Mouse (Mus musculus) right cerebral cortex, postnatal 25 days (tissue): ENCODE measurements around the gene Tmem165.

Source experiments
- DNase-seq: peaks from one replicate; pipeline ENCODE4 v3.0.0; 2022

The Tmem165 gene

GRCm38 (mm10) chr5:76175051-76175450, 8.6 kb upstream of the Tmem165 start:
- DNase-seq: no peak

GRCm38 (mm10) chr5:76176411-76176810, 7.3 kb upstream of the Tmem165 start:
- DNase-seq: no peak

- no peak for DNase-seq
These were observed 6.8 kb upstream of the Tmem165 start for GRCm38 (mm10) chr5:76176841-76177240.

- DNase-seq: no peak
These were observed 6.0 kb upstream of the Tmem165 start for GRCm38 (mm10) chr5:76177664-76178063.

- no peak for DNase-seq
These were observed 4.5 kb upstream of the Tmem165 start for GRCm38 (mm10) chr5:76179171-76179570.

- DNase-seq: no peak
These were observed 3.9 kb upstream of the Tmem165 start for GRCm38 (mm10) chr5:76179791-76180190.

GRCm38 (mm10) chr5:76182326-76182725, 1.4 kb upstream of the Tmem165 start:
- no peak for DNase-seq

GRCm38 (mm10) chr5:76183043-76183749, 484 bp upstream of the Tmem165 start:
- DNase-seq: no peak

- DNase-seq: peak; percentile 64
These were observed 803 bp downstream of the Tmem165 start for GRCm38 (mm10) chr5:76184286-76185080.

GRCm38 (mm10) chr5:76187885-76188284, 4.2 kb downstream of the Tmem165 start:
- DNase-seq: no peak

GRCm38 (mm10) chr5:76190609-76191008, 6.9 kb downstream of the Tmem165 start:
- no peak for DNase-seq

- DNase-seq: no peak
These were observed 9.4 kb downstream of the Tmem165 start for GRCm38 (mm10) chr5:76193075-76193474.

- no peak for DNase-seq
These were observed 10.8 kb downstream of the Tmem165 start for GRCm38 (mm10) chr5:76194377-76194945.

- no peak for DNase-seq
These were observed 15.7 kb downstream of the Tmem165 start for GRCm38 (mm10) chr5:76199346-76199745.

GRCm38 (mm10) chr5:76203171-76203570, 19.5 kb downstream of the Tmem165 start:
- DNase-seq: no peak

GRCm38 (mm10) chr5:76205886-76206285, 22.2 kb downstream of the Tmem165 start:
- DNase-seq: no peak

- no peak for DNase-seq
These were observed 24.4 kb downstream of the Tmem165 start for GRCm38 (mm10) chr5:76208066-76208465.

GRCm38 (mm10) chr5:76216691-76217090, 33.0 kb downstream of the Tmem165 start:
- DNase-seq: peak; percentile 32

GRCm38 (mm10) chr5:76231171-76231855, 47.6 kb downstream of the Tmem165 start:
- no peak for DNase-seq

- DNase-seq: no peak
These were observed 59.6 kb downstream of the Tmem165 start for GRCm38 (mm10) chr5:76243274-76243673.

- DNase-seq: no peak
These were observed 60.2 kb downstream of the Tmem165 start for GRCm38 (mm10) chr5:76243929-76244328.

GRCm38 (mm10) chr5:76244430-76244829, 60.8 kb downstream of the Tmem165 start:
- no peak for DNase-seq

- DNase-seq: peak; percentile 37
These were observed 61.7 kb downstream of the Tmem165 start for GRCm38 (mm10) chr5:76245419-76245818.
